Mouse (Mus musculus) hindbrain, embryonic 11.5 days (tissue): Measurements from ENCODE around the gene Mms19. TPM values are rescaled to one million over a fixed set of nuclear protein-coding genes. Genes with fewer than 3 reads are reported as not detected.

ENCODE experiments used
- ATAC-seq: fragments of 200-750 bp; cut with Nextera tagmentation; 2 replicates; pipeline ENCODE4 v1.8.0; 2017; ENCODE audit warnings: mild to moderate bottlenecking, moderate TSS enrichment, moderate library complexity; ENCODE audit not compliant: low FRiP score
- DNase-seq: peaks from one replicate; pipeline ENCODE4 v3.0.0-alpha.2; 2015; ENCODE audit warnings: low spot score
- H3K27ac ChIP-seq: fragments of 300-500 bp; sonication (generic); 2 replicates; pipeline ENCODE4 v1.5.1; 2014; ENCODE audit warnings: mild to moderate bottlenecking, low read depth, low read length
- H3K27me3 ChIP-seq: fragments of 300-500 bp; sonication (generic); 2 replicates; pipeline ENCODE4 v1.6.1; 2014; ENCODE audit warnings: mild to moderate bottlenecking, low read length, moderate library complexity, mixed read lengths; ENCODE audit not compliant: control insufficient read depth, insufficient read depth
- H3K36me3 ChIP-seq: fragments of 300-500 bp; sonication (generic); 2 replicates; pipeline ENCODE4 v1.6.1; 2014; ENCODE audit warnings: mild to moderate bottlenecking, low read length, moderate library complexity, mixed read lengths; ENCODE audit not compliant: control insufficient read depth, insufficient read depth
- H3K4me1 ChIP-seq: fragments of 300-500 bp; sonication (generic); replicated peaks from 2 replicates; pipeline ENCODE4 v1.6.1; 2014; ENCODE audit warnings: low read length, mixed read lengths; ENCODE audit not compliant: control insufficient read depth, insufficient read depth
- H3K4me2 ChIP-seq: fragments of 300-500 bp; sonication (generic); replicated peaks from 2 replicates; pipeline ENCODE4 v1.6.1; 2014; ENCODE audit warnings: mild to moderate bottlenecking, low read depth, low read length
- H3K4me3 ChIP-seq: fragments of 300-500 bp; sonication (generic); 2 replicates; pipeline ENCODE4 v1.5.1; 2014; ENCODE audit warnings: low read depth, low read length
- H3K9ac ChIP-seq: fragments of 300-500 bp; sonication (generic); 2 replicates; pipeline ENCODE4 v1.6.1; 2014; ENCODE audit warnings: low read depth, low read length
- H3K9me3 ChIP-seq: fragments of 300-500 bp; sonication (generic); 2 replicates; pipeline ENCODE4 v1.6.1; 2016; ENCODE audit warnings: low read length; ENCODE audit not compliant: control insufficient read depth
- WGBS: fragments of 180-500 bp; shearing (Covaris S2); extraction: QIAGEN DNeasy Blood & Tissue Kit; methylation state at CpG from one replicate; pipeline ENCODE4 v1.1.7; 2014; 5-methylcytosine and 5-hydroxymethylcytosine counted together
- polyA plus RNA-seq: library from polyadenylated mRNA; unstranded; fragments of >200 nt; fragmentation: Nextera tagmentation; extraction: Ambion mirVana; gene quantifications from 2 replicates; pipeline ENCODE4 v1.2.1, GENCODE M21; 2014

Gene Mms19
- polyA plus RNA-seq, 1 experiment from 2014 or later: 32.6 TPM

DNA sequence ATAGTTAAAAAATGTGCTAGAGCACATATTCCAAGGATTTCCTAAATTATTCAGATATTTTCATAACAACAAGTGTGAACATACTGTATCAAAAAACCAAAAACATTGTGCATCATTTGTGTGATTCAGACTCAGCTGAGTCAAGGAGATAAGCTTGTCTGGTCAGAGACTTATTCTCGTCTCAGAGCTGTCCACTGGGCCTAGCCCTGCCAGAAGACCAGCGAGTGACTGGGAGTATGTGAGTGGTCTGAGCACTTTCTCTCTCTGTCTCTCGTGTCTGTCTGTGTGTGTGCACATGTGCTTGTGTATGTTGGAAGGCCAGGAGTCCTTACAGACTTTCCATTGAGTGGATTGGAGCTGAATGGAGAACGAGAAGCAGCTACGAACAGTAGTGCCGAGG is 34.0 kb upstream of the Mms19 start:
- Histone ChIP-seq H3K4me3 (no peak overlapping the region), H3K36me3 (no peaks in the 10 kb centered on the region), H3K9ac (no peak overlapping the region), H3K27ac (no peak overlapping the region), H3K27me3 (no peaks in the 10 kb centered on the region), H3K9me3 (no peaks in the 10 kb centered on the region), H3K4me1 (no peaks in the 10 kb centered on the region), H3K4me2 (no peak overlapping the region)
- no peak for ATAC-seq
- no peak for DNase-seq
- WGBS: 82% methylated on average over 6 of the region's 6 CpGs

DNA sequence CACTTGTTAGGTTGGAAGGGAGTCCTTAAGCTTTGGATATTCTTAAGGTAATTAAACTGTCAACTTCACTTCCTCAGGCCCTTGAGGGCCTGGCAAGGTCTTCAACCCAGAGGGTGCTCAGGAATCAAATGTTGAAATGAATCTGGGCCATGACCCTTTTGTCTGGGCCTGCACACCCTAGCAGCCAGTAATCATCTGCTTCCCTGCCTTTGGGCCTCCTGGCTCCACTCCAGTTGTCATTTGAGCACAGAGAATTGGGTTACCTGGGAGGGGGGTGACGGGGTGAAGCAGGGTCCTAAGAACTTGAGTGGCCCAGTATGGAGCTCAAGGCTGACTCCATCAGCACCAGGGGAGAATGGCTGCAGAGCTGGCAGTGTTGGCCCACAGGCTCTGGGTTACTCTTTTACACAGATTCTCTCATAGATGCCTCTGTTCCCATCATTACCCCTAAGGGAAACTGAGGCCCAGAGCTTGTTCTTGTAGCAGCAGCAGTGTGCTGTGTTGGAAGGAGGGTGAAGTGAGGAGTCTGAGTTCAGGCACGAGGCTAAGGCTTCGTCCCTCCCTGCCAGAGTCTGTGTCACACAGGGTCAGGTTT is 33.4 kb upstream of the Mms19 start:
- H3K9ac ChIP-seq: no peak overlapping the region
- 88% methylated on average over 3 of the region's 3 CpGs for whole genome bisulfite sequencing

DNA sequence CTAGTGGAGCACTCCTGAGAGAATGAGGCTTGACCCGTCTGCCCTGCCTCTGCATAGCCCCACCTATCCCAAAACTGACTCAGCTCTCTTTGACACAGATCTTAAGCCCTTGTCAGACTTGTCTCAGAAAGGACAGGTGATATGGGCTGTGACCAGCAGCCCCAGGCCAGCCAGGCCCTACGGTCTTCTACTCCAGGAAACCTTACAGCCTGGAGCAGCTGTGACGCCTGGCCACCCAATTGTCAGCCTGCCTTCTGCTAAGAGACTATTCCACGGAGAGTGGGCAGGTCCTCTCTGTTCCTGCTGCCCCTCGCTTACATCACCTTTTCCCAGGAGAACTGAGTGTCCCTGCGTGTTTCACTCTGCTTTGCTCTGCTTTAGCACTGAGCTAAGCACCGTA is 30.2 kb upstream of the Mms19 start:
- Histone ChIP-seq H3K36me3 (no peaks in the 10 kb centered on the region), H3K9me3 (no peaks in the 10 kb centered on the region), H3K4me3 (no peak overlapping the region), H3K4me2 (no peak overlapping the region), H3K27ac (no peak overlapping the region), H3K9ac (no peak overlapping the region), H3K27me3 (no peaks in the 10 kb centered on the region), H3K4me1 (no peaks in the 10 kb centered on the region)
- 79% methylated on average over 7 of the region's 7 CpGs for WGBS
- DNase-seq (no peak), ATAC-seq (no peak)

More for the DNA sequence above, 33.4 kb upstream of the Mms19 start:
- H3K4me2 ChIP-seq: no peak overlapping the region
- DNase-seq (no peak), ATAC-seq (no peak)
- H3K9me3 ChIP-seq: no peaks in the 10 kb centered on the region
- H3K4me1 ChIP-seq: no peaks in the 10 kb centered on the region
- no peaks in the 10 kb centered on the region for H3K27me3 ChIP-seq
- no peak overlapping the region for H3K27ac ChIP-seq
- no peak overlapping the region for H3K4me3 ChIP-seq
- no peaks in the 10 kb centered on the region for H3K36me3 ChIP-seq

DNA sequence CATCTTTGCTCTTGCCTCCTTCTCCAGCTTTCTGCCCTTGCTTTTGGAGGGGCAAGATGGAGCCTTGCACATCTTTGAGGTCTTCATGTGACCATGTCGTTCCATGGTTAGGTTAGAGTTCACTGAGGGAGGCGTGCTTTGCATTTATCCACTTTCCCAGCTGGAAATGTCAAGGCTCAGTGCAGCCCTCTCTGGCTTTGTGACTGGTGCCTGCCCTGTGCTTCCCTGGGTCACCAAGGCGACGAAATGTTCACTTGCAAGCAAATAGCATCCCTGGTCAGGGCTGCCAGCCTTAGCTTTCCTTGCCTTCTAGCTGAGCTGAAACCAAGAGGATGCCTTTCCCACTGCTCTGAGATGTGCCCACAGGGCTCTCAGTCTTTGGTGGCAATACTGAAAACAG is 29.5 kb upstream of the Mms19 start:
- Histone ChIP-seq H3K4me1 (no peaks in the 10 kb centered on the region), H3K27ac (no peak overlapping the region), H3K9ac (no peak overlapping the region), H3K27me3 (no peaks in the 10 kb centered on the region), H3K36me3 (no peaks in the 10 kb centered on the region), H3K4me3 (no peak overlapping the region), H3K4me2 (no peak overlapping the region), H3K9me3 (no peaks in the 10 kb centered on the region)
- WGBS: 58% methylated on average over 4 of the region's 4 CpGs
- ATAC-seq (no peak), DNase-seq (no peak)

DNA sequence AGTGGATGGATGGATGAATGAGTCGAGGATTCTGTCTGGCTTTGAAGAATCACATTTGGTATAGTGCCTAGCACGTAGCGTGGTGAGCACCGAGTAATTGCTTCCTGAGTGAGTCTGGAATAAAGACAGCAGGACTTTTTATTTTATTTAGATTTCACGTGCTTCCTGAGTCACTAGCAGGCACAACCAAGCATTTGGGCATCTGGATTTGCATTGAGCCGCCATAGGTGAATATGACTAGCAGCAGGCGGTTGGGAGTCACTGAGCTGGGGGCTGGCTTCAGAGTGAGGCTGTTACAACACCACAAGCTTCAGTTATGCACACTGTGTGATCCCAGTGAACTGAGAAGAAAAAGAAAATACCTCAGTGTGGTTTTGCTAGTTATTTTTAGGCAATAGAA is 28.1 kb upstream of the Mms19 start:
- no peak for ATAC-seq
- Histone ChIP-seq H3K27ac (no peak overlapping the region), H3K36me3 (no peaks in the 10 kb centered on the region), H3K27me3 (no peaks in the 10 kb centered on the region), H3K9me3 (no peaks in the 10 kb centered on the region), H3K4me2 (no peak overlapping the region), H3K9ac (no peak overlapping the region), H3K4me1 (no peaks in the 10 kb centered on the region), H3K4me3 (no peak overlapping the region)
- WGBS: 67% methylated on average over 7 of the region's 7 CpGs
- DNase-seq: no peak

DNA sequence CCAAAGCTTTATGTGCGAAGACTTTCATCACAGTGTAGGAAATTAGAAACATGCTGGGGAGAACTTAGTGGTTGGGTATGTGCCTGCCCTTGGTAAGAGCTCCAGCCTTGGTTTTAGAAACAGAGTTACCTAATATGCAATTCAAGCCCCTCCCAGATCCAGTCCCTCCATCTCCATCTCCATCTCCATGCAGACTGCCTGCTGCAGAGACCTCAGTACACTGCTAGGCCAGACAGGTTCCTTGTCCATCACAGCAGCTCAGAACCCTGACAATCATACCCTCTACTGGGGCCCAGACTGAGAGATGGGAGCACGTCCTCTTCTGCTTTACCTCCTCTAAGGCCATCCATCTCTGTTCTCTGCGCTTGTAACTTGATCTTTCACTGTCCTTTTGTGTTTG is 27.6 kb upstream of the Mms19 start:
- no peak for ATAC-seq
- no peak overlapping the region for H3K27ac ChIP-seq
- WGBS: 61% methylated on average over 3 of the region's 3 CpGs
- DNase-seq: no peak
- no peak overlapping the region for H3K4me3 ChIP-seq
- no peaks in the 10 kb centered on the region for H3K36me3 ChIP-seq
- H3K9me3 ChIP-seq: no peaks in the 10 kb centered on the region
- no peaks in the 10 kb centered on the region for H3K27me3 ChIP-seq
- H3K4me1 ChIP-seq: no peaks in the 10 kb centered on the region
- no peak overlapping the region for H3K9ac ChIP-seq
- no peak overlapping the region for H3K4me2 ChIP-seq

DNA sequence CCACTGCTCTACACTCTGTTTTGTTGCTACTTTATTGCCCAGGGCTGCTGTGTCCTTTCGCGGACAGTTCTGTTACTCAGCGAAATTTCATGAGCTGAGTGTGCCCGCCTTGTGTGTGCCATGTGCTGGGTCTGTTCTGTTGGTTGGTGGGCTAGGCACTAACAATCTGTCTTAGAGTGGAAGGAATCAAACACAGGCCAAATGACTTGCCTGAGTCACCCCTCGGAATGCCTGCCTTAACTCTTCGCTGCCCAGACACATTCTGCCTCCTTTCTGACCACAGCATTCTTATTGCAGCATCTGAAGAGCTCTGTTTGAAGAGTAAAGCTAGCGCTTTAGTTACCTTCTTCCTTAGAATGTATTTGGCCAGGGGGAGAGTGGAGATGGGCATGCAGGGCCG is 25.6 kb upstream of the Mms19 start:
- no peak overlapping the region for H3K4me3 ChIP-seq
- WGBS: 71% methylated on average over 8 of the region's 8 CpGs
- no peak overlapping the region for H3K4me2 ChIP-seq
- no peaks in the 10 kb centered on the region for H3K4me1 ChIP-seq
- DNase-seq: no peak
- no peak for ATAC-seq
- no peaks in the 10 kb centered on the region for H3K36me3 ChIP-seq
- no peaks in the 10 kb centered on the region for H3K27me3 ChIP-seq
- no peak overlapping the region for H3K9ac ChIP-seq
- H3K27ac ChIP-seq: no peak overlapping the region
- no peaks in the 10 kb centered on the region for H3K9me3 ChIP-seq

DNA sequence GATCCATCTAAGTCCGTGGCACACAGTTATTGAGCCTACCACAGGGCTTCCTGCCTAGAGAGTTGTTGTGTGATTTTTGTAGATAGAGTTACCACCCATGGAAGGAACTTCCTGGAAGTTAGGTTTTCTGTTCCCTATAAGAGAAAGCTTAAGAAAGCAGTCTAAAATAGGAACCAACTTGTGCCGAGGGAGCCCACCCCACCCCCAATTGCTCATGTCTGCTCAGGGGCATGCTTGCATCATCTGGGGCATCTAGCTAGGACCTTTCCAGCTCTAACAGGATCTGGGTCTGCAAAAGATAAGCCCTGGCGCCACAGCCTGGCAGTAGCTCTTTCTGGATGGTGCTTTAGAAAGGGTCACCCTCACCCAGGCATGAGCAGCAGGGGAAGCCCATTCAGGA is 24.7 kb upstream of the Mms19 start:
- H3K9me3 ChIP-seq: no peaks in the 10 kb centered on the region
- ATAC-seq (no peak), DNase-seq (no peak)
- H3K36me3 ChIP-seq: no peaks in the 10 kb centered on the region
- no peak overlapping the region for H3K4me3 ChIP-seq
- H3K4me1 ChIP-seq: no peaks in the 10 kb centered on the region
- H3K4me2 ChIP-seq: no peak overlapping the region
- H3K9ac ChIP-seq: no peak overlapping the region
- WGBS: 84% methylated on average over 3 of the region's 3 CpGs
- H3K27me3 ChIP-seq: no peaks in the 10 kb centered on the region
- H3K27ac ChIP-seq: no peak overlapping the region

DNA sequence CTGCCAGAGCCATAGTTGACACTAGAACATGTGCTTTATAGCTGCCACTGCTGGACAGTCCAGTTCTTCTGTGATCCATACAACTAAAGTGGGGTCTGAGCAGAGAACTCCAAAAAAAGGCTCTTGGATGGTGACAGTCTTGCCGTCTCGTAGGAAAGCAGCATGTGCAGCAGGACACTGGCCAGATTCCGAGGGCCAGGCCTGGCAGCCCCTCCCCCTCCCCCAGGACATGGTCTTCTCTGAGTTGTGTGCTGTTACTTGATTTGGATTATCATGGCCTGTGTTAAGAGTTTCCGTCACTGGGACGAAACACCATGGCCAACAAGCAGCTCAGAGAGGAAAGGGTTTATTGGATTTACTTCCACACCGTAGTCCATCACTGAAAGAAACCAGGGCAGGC is 23.3 kb upstream of the Mms19 start:
- H3K4me3 ChIP-seq: no peak overlapping the region
- no peaks in the 10 kb centered on the region for H3K27me3 ChIP-seq
- H3K9ac ChIP-seq: no peak overlapping the region
- ATAC-seq (no peak), DNase-seq (no peak)
- WGBS: 78% methylated on average over 6 of the region's 6 CpGs
- H3K27ac ChIP-seq: no peak overlapping the region
- H3K4me1 ChIP-seq: no peaks in the 10 kb centered on the region
- no peaks in the 10 kb centered on the region for H3K36me3 ChIP-seq
- H3K4me2 ChIP-seq: no peak overlapping the region
- H3K9me3 ChIP-seq: no peaks in the 10 kb centered on the region
